Mouse (Mus musculus): ENCODE data around the gene Upk3bl. TPM values are rescaled to one million over a fixed set of nuclear protein-coding genes. Genes with fewer than 3 reads are reported as not detected.
A peak's percentile ranks its signal among the peaks of the same experiment; 100 is the strongest.

The Upk3bl gene
- polyA plus RNA-seq, 1 experiment from 2014 or later = 5.4 TPM

DNA sequence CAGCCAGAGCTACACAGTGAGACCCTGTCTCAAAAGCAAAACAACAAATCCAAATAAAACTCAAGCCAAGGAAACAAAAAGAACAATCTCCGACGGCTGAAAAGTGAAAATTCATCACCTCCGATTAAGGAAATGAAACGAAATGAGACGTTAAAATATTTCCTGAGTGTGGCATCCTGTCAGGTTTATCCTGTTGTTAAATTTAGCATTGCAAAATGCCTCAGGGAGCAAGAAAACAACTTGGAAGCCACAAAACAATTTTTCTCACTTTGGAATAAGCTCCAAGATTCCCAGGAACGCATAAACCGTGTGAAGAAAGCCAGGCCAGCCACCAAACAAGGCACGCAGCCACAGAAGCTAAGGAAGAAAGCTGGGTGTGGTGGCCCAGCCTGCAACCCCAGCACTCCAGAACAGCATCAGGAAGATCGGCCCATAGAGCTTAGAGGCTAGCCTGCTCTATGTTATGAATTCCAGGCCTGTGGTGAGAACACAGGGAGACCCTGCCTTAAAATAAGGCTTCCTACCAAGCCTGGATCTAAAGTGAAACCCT, 22.8 kb downstream of the Upk3bl start:
- Histone ChIP-seq H3K27ac (ENCODE audit: low read length) (no peak overlapping the region), H3K27me3 (ENCODE audit: control insufficient read depth, insufficient read depth, low read depth, low read length) (no peaks in the 10 kb centered on the region), H3K9ac (ENCODE audit: low read length) (no peak overlapping the region), H3K4me1 (replicated peaks; ENCODE audit: control insufficient read depth, insufficient read depth, low read length) (0 out of 2 replicates have a peak, but pooled peaks cover 2% of the 10 kb centered on the region), H3K4me2 (ENCODE audit: low read depth, low read length) (no peak overlapping the region), H3K9me3 (ENCODE audit: control insufficient read depth, low read length) (no peaks in the 10 kb centered on the region), H3K36me3 (ENCODE audit: control insufficient read depth, insufficient read depth, low read length) (no peaks in the 10 kb centered on the region), H3K4me3 (ENCODE audit: low read length) (no peak overlapping the region)
- ATAC-seq (ENCODE audit: low read depth) = no peak
- WGBS = 73% methylated on average over 9 of the region's 9 CpGs

DNA sequence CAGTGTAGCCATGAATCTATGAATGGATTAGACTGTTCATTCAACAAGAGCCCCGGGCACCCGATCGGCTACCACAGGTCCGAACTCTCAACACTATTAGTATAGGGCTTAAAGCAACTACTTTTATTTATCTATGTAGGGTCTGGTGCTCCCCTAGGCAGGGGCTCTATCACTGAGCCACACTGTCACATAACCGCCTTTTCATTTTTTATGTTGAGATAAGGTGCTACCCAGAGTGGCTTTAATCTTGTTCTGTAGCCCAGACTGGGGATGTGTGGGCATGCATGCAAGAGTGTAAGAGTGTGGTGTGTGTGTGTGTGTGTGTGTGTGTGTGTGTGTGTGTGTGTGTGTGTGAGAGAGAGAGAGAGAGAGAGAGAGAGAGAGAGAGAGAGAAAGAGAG, 23.8 kb downstream of the Upk3bl start:
- 90% methylated on average over 5 of the region's 5 CpGs for WGBS
- no peak for ATAC-seq (ENCODE audit: low read depth)
- Histone ChIP-seq H3K9ac (ENCODE audit: low read length) (no peak overlapping the region), H3K36me3 (ENCODE audit: control insufficient read depth, insufficient read depth, low read length) (no peaks in the 10 kb centered on the region), H3K4me3 (ENCODE audit: low read length) (no peak overlapping the region), H3K27ac (ENCODE audit: low read length) (no peak overlapping the region), H3K27me3 (ENCODE audit: control insufficient read depth, insufficient read depth, low read depth, low read length) (no peaks in the 10 kb centered on the region), H3K4me2 (ENCODE audit: low read depth, low read length) (no peak overlapping the region), H3K9me3 (ENCODE audit: control insufficient read depth, low read length) (no peaks in the 10 kb centered on the region), H3K4me1 (replicated peaks; ENCODE audit: control insufficient read depth, insufficient read depth, low read length) (0 out of 2 replicates have a peak, but pooled peaks cover 2% of the 10 kb centered on the region)

DNA sequence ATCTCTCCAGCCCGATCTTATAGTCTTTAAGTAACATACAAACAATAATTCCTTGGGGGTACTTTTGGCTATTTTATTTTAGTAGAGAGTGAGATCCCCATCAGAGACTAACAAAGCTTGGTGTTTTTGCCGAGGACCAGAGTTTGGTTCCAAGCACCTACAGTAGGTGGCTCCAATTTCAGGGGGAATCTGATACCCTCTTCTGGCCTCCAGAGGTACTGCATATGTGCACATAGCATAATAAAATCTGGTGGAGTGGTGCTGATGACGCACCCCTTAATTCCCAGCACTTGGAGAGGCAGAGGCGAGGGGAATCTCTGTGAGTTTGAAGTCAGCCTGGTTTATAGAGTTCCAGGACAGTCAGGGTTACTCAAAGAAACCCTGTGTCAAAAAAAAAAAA, 28.1 kb downstream of the Upk3bl start:
- ATAC-seq (ENCODE audit: low read depth) = no peak

DNA sequence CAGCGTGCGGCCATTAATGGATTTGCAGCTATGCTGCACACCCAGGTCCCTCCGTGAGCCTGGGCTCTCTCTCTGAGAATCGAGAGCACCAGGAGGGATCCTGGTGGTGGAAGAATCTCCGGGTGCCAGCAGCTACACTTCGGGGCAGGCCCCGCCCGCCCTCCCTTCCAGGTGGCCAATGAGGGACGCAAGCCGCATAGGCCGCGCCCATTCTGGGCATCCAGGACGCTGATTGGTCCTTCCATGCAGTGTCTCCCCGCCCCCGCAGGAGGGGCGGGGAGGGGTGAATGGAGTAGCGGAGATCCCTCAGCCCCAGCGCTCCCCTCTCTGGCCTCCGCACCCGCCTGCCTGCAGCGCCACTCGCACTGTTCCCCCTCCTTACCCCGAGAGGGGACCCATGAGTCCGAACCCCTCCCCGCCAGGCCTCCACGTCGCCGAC, 29.4 kb downstream of the Upk3bl start, which contains the start of gene Rasa4:
TSS of gene Rasa4 (plus strand) at position 248 of the 439 bp plus-strand sequence.
- H3K4me1 ChIP-seq (replicated peaks; ENCODE audit: control insufficient read depth, insufficient read depth, low read length) = peaks cover 11% of the 10 kb centered on the region; the same call in 1 of the 2 replicates
- ATAC-seq (ENCODE audit: low read depth) = peak; percentile 99
- H3K36me3 ChIP-seq (ENCODE audit: control insufficient read depth, insufficient read depth, low read length) = no peaks in the 10 kb centered on the region
- WGBS = under 1% methylated on average over 21 of the region's 28 CpGs
- peaks cover 14% of the 10 kb centered on the region for H3K27me3 ChIP-seq (ENCODE audit: control insufficient read depth, insufficient read depth, low read depth, low read length)
- no peak within 1 kb of the TSS for H3K27ac ChIP-seq (ENCODE audit: low read length)
- peak within 1 kb of the TSS; percentile 59 for H3K4me3 ChIP-seq (ENCODE audit: low read length)
- peak within 1 kb of the TSS; percentile 95 for H3K4me2 ChIP-seq (ENCODE audit: low read depth, low read length)
- no peaks in the 10 kb centered on the region for H3K9me3 ChIP-seq (ENCODE audit: control insufficient read depth, low read length)
- peak within 1 kb of the TSS; percentile 68 for H3K9ac ChIP-seq (ENCODE audit: low read length)

More for the DNA sequence above, 28.1 kb downstream of the Upk3bl start:
- no peak overlapping the region for H3K27ac ChIP-seq (ENCODE audit: low read length)
- no peak overlapping the region for H3K4me2 ChIP-seq (ENCODE audit: low read depth, low read length)
- H3K4me3 ChIP-seq (ENCODE audit: low read length) = no peak overlapping the region
- no peaks in the 10 kb centered on the region for H3K9me3 ChIP-seq (ENCODE audit: control insufficient read depth, low read length)
- no peak overlapping the region for H3K9ac ChIP-seq (ENCODE audit: low read length)
- peaks cover 14% of the 10 kb centered on the region for H3K27me3 ChIP-seq (ENCODE audit: control insufficient read depth, insufficient read depth, low read depth, low read length)
- peaks cover 11% of the 10 kb centered on the region; the same call in 1 of the 2 replicates for H3K4me1 ChIP-seq (replicated peaks; ENCODE audit: control insufficient read depth, insufficient read depth, low read length)
- H3K36me3 ChIP-seq (ENCODE audit: control insufficient read depth, insufficient read depth, low read length) = no peaks in the 10 kb centered on the region
- WGBS = 74% methylated on average over 4 of the region's 4 CpGs

DNA sequence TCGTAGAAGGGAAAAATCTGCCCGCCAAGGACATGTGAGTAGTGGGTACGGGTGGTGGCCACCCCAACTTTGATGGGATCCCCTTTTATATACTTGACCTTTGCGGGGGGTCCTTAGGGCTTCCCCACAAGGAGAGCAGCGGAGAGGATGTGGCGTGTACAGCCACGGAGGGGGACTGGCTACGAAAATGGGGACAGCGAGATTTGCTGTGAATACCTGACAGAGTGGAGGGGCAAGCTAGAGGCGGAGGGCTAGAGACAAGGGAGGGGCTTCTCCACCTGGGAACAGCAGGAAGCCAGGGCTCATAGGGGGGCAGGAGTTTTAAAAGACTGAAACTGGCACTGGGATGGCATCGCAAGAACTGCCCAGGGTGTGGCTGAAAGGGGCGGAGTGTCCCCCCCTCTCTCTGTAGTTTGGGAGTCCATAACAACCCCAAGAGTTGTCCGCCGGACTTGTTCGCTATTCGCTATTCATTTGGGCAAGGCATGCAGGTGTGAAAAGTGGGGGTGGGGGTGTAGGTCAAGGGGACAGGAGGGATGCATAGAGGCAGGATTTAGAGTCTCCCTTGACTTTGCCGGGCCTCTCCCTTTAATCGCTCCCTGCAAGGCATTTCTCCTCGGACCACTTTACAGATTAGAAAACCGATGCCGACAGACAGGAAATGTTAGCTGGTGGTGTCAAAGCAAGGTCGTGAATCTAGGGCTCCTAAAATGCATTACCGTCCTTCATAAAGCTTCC, 30.0 kb downstream of the Upk3bl start:
- no peak overlapping the region for H3K27ac ChIP-seq (ENCODE audit: low read length)
- peak overlapping the region; percentile 95 for H3K4me2 ChIP-seq (ENCODE audit: low read depth, low read length)
- H3K36me3 ChIP-seq (ENCODE audit: control insufficient read depth, insufficient read depth, low read length) = no peaks in the 10 kb centered on the region
- peaks cover 11% of the 10 kb centered on the region; the same call in 1 of the 2 replicates for H3K4me1 ChIP-seq (replicated peaks; ENCODE audit: control insufficient read depth, insufficient read depth, low read length)
- ATAC-seq (ENCODE audit: low read depth) = peak; percentile 37
- WGBS = 3% methylated on average over 23 of the region's 23 CpGs
- H3K9me3 ChIP-seq (ENCODE audit: control insufficient read depth, low read length) = no peaks in the 10 kb centered on the region
- H3K9ac ChIP-seq (ENCODE audit: low read length) = peak overlapping the region; percentile 68
- H3K4me3 ChIP-seq (ENCODE audit: low read length) = peak overlapping the region; percentile 59
- peaks cover 14% of the 10 kb centered on the region for H3K27me3 ChIP-seq (ENCODE audit: control insufficient read depth, insufficient read depth, low read depth, low read length)

DNA sequence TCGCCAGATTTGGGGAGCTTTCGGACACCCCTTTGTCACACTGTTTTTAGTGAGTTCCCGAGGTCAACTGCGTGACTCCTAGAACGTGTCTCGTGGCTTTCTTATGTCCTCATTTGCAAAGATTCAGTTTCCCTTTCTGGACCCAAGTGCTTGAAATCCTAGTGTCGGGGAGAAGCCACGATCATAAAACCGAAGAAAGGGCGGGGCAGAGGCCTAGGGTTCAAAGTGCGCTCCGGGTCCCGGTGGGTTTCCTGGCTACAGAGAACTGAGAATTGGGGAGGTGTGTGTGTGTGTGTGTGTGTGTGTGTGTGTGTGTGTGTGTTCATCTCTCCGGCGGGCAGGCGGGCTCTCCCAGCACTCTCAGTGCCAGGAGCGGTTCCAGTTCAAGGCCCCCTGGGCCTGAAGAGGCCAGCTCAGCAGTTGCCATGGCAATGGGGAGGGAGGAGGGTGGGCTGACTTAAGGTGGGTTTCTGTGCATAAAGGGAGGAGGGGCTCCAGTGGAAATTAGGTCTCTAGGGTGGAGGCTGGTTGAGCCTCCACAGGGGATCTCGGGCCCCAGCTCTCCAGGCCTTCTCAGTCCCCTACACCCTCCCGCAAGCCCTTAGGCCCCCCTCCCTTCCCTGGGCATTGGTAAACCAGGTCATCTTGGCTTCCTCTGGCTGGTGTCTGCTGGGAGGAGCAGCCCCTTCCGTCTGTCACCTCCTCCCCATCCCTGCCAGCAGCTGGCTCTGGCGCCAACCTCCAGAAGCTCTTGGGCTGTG, 30.8 kb downstream of the Upk3bl start:
- no peak overlapping the region for H3K27ac ChIP-seq (ENCODE audit: low read length)
- no peaks in the 10 kb centered on the region for H3K36me3 ChIP-seq (ENCODE audit: control insufficient read depth, insufficient read depth, low read length)
- H3K9me3 ChIP-seq (ENCODE audit: control insufficient read depth, low read length) = no peaks in the 10 kb centered on the region
- peak overlapping the region; percentile 95 for H3K4me2 ChIP-seq (ENCODE audit: low read depth, low read length)
- no peak for ATAC-seq (ENCODE audit: low read depth)
- H3K27me3 ChIP-seq (ENCODE audit: control insufficient read depth, insufficient read depth, low read depth, low read length) = peaks cover 14% of the 10 kb centered on the region
- peak overlapping the region; percentile 59 for H3K4me3 ChIP-seq (ENCODE audit: low read length)
- 0 out of 2 replicates have a peak overlapping the region, but pooled peaks have one; percentile 19 for H3K9ac ChIP-seq (ENCODE audit: low read length)
- WGBS = 22% methylated on average over 21 of the region's 21 CpGs
- peaks cover 11% of the 10 kb centered on the region; the same call in 1 of the 2 replicates for H3K4me1 ChIP-seq (replicated peaks; ENCODE audit: control insufficient read depth, insufficient read depth, low read length)

DNA sequence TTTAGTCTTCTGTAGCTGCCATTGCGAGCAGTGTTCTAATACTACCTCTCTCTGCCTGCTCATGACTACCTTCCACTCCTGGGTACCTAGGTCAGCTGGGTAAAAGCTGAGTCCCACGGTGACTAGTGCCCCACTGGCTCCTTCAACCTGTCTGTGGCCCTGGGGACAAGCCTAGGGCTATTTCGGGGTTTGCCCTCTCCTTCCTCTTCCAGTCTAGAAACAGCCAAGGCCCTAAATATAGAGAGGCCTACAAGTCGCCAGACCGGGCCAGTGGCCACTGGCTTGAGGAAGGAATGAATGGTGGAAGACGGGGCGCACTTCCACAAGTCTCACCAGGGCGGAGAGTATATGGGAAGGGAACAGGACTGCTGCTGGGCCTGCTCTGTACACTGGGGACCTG, 32.0 kb downstream of the Upk3bl start:
- no peak for ATAC-seq (ENCODE audit: low read depth)
- Histone ChIP-seq H3K9ac (ENCODE audit: low read length) (no peak overlapping the region), H3K27me3 (ENCODE audit: control insufficient read depth, insufficient read depth, low read depth, low read length) (peaks cover 14% of the 10 kb centered on the region), H3K4me3 (ENCODE audit: low read length) (no peak overlapping the region), H3K36me3 (ENCODE audit: control insufficient read depth, insufficient read depth, low read length) (no peaks in the 10 kb centered on the region), H3K9me3 (ENCODE audit: control insufficient read depth, low read length) (no peaks in the 10 kb centered on the region), H3K4me2 (ENCODE audit: low read depth, low read length) (no peak overlapping the region), H3K27ac (ENCODE audit: low read length) (no peak overlapping the region), H3K4me1 (replicated peaks; ENCODE audit: control insufficient read depth, insufficient read depth, low read length) (peaks cover 11% of the 10 kb centered on the region; the same call in 1 of the 2 replicates)
- WGBS = 92% methylated on average over 8 of the region's 8 CpGs

DNA sequence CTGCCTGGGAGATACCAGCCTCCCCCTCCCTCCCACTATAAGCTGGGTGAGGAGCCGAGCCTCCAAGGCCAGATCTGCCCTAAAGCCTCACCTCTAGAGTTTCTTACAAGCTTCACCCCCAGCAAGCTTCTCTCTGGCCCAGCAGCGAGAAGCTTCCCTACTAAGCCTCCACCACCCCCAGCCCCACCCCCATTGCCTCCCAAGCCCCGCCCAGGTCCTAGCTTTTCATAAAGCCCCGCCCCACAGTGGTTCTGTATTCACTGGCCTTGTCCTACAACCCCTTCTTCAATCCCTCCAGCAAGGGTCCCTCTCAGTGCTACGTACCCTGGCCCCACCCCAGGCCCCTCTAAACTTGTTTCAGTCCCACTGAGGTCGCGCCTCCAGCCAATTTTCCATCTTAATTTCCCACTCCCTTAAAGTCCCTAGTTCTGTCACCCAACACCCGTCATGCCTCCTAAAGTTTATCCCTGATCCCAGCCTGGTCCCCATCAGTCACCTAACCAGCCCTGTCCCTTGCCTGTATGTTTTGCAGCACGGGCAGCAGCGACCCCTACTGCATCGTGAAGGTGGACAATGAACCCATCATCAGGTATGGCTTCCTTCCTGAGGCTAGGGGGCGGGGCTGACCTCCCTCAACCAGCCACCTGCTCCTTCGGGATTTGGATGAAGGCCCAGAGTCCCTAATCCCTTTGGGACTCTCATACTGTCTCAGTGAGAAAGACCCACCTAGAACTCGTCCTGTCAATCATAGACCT, 34.7 kb downstream of the Upk3bl start:
- Histone ChIP-seq H3K9me3 (ENCODE audit: control insufficient read depth, low read length) (no peaks in the 10 kb centered on the region), H3K9ac (ENCODE audit: low read length) (no peak overlapping the region), H3K4me1 (replicated peaks; ENCODE audit: control insufficient read depth, insufficient read depth, low read length) (peaks cover 9% of the 10 kb centered on the region; the same call in 1 of the 2 replicates), H3K27ac (ENCODE audit: low read length) (no peak overlapping the region), H3K4me2 (ENCODE audit: low read depth, low read length) (no peak overlapping the region), H3K27me3 (ENCODE audit: control insufficient read depth, insufficient read depth, low read depth, low read length) (peaks cover 14% of the 10 kb centered on the region), H3K36me3 (ENCODE audit: control insufficient read depth, insufficient read depth, low read length) (no peaks in the 10 kb centered on the region), H3K4me3 (ENCODE audit: low read length) (no peak overlapping the region)
- ATAC-seq (ENCODE audit: low read depth) = no peak
- WGBS = 13% methylated on average over 14 of the region's 14 CpGs

Measured in lung, embryonic 16.5 days (tissue).